Mouse (Mus musculus) liver, adult (tissue): ENCODE results near the gene Pgap2.

Experiments
- GATA4 ChIP-seq: IDR thresholded peaks from 2 replicates; pipeline ENCODE4 v1.6.1; 2014; ENCODE audit warnings: mild to moderate bottlenecking, low read length; ENCODE audit not compliant: insufficient replicate concordance

Pgap2 gene

GRCm38 (mm10) chr7:102209756-102210721, at the start of gene Pgap2, which contains the start of gene Nup98:
Gene Pgap2 (plus strand): TSS chr7:102210208.
Gene Nup98 (minus strand): TSS chr7:102210176.
- peak; percentile 63; the same call in 1 of the 2 replicates for TF ChIP-seq GATA4

GRCm38 (mm10) chr7:102170300-102170699, 39.7 kb upstream of the Pgap2 start:
- TF ChIP-seq GATA4 = no peak

DNA sequence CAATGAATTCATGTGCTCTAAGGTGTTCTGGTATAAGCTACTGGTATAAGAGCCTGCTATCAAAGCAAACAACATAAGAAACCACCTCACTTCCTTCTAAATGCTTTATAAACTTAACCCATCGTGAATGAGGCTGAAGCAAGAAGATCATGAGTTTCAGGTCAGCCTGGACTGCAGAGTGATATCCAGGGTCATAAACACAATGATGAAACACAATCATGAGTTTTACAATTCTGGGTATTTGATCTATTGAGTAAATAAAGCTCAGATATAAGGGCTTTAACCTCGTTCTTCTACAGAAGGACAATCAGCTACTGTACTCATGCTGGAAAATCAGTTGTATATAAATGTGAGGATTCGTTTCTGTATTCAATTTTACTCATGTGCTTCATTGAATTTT, 26.2 kb upstream of the Pgap2 start:
- TF ChIP-seq GATA4 = no peak

DNA sequence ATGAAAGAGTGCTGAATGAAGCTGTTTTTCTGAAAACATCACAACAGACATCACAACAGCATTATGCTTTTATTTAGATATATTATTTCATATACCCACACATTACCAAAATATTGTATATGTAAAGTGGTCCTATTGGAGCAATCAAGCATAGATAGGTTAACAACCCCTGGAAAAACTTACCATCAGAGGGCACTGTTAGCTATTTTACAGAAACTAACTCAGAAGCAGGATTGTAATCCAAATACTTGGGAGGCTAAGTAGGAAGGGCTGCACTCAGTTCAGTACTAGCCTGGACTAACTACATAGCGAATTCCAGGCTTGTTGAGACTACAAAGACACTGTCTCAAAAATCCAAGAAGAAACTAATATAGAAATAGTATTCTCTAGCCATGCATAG, 17.7 kb upstream of the Pgap2 start:
- TF ChIP-seq GATA4 = no peak

DNA sequence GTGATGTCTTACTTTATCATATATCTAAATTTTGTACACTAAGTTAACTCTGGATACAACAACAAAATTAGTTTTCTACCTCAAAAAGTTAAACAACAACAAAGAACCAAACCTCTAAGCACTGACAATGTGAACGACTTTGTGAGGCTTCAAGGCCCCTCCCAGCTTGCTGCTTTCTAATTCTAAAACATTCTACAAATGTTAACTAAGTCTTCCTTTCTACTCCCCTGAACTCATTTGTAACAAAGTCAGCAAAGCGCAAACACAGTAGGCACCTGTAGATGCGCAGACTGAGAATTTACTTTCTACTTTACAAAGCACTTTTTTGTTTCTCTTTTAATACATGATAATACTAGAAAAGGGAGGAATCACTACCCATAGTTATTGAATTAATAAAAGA, 9.4 kb upstream of the Pgap2 start:
- TF ChIP-seq GATA4 = no peak

DNA sequence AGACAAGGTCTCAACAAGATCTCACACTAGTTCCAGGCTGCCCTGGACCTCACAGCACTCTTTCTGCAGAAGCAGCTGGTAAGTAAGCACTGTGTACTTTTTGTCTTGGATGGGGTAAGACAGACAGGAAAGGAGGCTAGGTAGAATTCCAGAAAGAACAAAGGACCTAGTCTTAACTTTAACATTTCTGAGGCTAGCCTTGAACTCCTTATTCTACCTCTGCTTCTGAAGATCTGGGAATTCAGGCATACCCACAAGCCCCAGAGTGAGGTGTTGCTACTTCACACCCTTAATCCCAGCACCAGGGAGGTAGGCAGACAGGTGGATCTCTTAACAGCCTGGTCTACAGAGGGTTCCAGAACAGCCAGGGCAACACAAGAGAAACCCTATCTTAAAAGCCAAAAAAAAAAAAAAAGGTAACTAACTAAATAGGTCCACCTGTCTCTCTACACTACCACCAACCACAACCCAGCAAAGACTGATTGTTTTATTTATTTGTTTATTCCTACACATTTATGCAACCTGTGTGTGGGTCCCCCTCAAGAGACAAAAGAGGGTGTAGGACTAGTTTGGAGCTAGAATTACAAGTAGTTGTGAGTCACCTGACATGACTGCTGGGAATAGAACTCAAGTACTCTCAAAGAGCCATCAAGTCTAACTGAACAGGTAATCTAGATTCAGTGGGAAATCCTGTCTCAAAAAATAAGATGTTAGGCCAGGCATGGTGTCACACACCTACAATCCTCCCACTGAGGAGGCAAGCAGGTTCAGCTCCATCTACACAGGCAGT, 8.8 kb upstream of the Pgap2 start:
- no peak for TF ChIP-seq GATA4

DNA sequence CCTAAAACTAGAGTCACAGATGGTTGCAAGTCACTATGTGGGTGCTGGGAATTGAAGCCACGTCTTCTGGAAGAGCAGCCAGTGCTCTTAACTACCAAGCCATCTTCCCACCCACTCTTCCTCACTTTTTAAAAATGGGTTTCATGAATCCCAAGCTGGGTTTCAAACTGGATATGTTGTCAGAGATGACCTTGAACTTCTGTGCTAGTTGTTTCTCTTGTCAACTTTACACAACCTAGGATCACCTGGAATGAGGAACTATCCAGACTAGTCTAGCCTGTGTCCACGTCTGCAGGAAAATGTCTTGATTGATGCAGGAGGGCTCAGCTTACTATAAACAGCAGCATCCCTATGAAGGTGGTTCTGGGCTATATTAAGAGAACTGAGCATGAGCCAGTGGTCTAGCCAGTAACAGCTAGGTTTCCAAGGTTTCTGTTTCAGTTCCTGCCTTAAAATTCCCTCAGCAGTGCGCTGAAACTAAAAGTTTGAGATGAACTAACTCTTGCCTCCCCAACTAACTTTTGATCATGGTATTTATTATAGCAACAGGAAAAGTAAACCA, 5.6 kb upstream of the Pgap2 start:
- TF ChIP-seq GATA4 = no peak

DNA sequence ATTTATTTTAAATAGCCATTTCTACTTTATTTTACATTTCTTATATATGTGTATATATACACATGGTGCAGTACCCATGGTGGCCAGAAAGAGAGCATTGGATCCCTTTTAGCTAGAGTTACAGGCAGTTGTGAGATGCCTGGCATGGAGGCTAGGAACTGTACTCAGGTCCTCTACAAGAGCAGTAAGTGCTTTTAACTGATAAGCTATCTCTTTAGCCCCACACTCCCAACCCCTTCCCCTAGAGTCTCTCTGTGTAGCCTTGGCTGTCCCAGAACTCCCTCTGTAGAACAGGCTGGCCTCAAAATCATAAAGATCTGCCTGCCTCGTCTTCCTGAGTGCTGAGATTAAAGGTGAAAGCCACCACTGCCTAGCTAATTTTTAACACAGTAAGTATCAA, 4.4 kb upstream of the Pgap2 start:
- no peak for TF ChIP-seq GATA4

DNA sequence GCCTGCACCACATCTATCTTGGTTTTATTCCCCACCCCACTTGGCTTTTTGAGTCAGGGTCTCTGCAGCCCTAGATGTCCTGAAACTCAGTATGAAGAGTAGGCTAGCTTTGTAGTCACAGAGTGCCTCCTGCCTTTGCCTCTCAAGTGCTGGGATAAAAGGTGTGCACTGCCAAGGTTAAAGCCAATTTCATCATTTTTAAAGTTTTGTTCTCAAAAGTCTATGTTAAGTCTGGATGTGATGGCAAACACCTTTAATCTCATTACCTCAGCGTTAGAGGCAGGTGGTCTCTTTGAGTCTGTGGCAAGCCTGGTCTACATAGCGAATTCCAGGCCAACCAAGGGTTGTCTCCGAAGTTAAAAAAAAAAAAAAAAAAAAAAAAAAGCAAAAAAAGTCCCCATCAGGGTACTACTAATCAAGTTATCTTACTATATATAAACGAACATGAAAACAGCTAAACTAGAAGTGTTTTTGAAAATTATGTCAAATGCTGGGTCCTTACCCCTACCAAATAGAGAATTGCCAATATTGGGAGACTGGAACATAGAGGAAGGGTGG, 1.1 kb upstream of the Pgap2 start:
- TF ChIP-seq GATA4 = no peak

DNA sequence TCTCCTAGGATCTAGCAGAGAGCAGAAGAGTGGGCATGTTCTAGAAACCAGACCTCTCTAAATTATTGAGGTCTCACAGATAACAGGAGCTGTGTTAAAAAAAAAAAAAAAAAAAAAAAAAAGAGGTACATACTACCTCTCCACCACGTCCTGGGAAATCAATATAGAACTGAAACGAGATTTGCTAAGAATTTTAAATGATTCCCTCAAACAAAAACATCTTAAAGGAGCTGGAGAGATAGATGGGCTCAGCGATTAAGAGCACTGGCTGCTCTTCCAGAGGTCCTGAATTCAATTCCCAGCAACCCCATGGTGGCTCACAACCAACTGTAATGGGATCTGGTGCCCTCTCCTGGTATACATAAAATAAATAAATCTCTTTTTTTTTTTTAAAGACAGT, 1.1 kb downstream of the Pgap2 start:
- no peak for TF ChIP-seq GATA4

DNA sequence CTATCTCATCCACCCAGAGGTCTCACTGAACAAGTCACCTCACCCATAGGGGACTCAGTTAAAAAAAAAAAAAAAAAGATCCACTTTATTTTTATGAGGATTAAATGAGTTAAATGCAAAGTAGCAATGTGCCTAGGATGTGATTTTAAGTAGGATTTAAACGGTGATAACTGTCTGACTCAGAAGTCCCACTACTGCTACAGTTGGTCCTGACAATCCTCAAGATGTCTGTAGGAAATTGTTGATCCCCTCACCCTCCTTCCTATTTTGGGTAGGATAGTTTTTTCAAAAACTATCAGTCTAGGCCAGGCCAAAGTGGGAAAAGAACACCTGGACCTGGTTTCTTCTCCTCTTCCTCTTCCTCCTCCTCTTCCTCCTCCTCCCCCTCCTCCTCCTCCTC, 11.9 kb downstream of the Pgap2 start:
- no peak for TF ChIP-seq GATA4

DNA sequence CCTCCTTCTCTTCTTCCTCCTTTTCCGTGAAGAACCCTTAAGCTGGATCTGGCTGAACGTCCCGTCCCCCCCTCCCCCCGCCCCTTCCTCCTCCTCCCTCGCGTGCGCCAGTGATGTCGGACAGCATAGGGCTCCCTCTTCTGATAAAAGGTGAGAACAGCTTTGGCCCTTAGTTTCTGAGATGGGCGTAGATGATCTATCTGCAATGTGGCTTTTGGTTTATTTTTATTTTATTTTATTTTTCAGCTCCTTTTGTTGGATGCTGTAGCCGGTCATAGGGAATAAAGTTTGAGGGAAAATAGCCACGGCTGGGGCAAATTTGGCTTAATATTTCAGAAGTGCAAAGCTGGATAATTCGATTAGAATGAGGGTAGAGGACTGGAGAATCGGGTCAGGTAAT, 12.3 kb downstream of the Pgap2 start:
- TF ChIP-seq GATA4 = no peak

GRCm38 (mm10) chr7:102222830-102223556, 13.0 kb downstream of the Pgap2 start:
- TF ChIP-seq GATA4 = no peak

- TF ChIP-seq GATA4 = no peak
Observed at GRCm38 (mm10) chr7:102223883-102224738, 14.1 kb downstream of the Pgap2 start.
